Mouse (Mus musculus) cerebellum, adult 8-10 months (tissue): ENCODE results near the gene Tifa.

ENCODE experiments used
- DNase-seq: peaks from one replicate; pipeline ENCODE4 v3.0.0; 2022

The Tifa gene

GRCm38 (mm10) chr3:127871575-127871974, 82.0 kb downstream of the Tifa start:
- no peak for DNase-seq

GRCm38 (mm10) chr3:127874254-127874883, 84.8 kb downstream of the Tifa start:
- DNase-seq = no peak

- no peak for DNase-seq
Measured at GRCm38 (mm10) chr3:127875059-127875458, 85.5 kb downstream of the Tifa start.

GRCm38 (mm10) chr3:127875509-127875908, 85.9 kb downstream of the Tifa start:
- no peak for DNase-seq

DNA sequence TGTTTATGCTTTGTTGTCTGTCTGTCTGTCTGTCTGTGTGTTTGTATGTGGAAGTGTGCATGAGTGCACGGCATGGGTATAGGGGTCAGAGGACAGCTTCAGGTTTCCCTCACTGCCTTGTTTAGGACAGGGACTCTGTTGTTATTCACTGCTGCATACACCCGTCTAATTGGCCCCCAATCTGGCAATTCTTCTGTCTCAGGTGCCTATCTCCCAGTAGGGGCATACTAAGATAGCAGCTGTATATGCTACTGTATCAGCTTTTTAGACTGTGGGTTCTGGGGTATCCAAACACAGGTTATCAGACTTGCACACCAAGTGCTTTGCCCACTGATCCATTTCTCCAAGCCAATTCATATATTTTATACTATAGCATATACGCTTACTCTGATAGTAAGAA, 90.4 kb downstream of the Tifa start:
- DNase-seq = no peak

GRCm38 (mm10) chr3:127881684-127882083, 92.1 kb downstream of the Tifa start:
- DNase-seq = no peak
